Mouse (Mus musculus): ENCODE results near the gene Ccdc173.

Ccdc173 gene

GRCm38 (mm10) chr2:69788974-69789373, 401 bp downstream of the Ccdc173 start:
- DNase-seq (ENCODE audit: low spot score): no peak

GRCm38 (mm10) chr2:69778836-69779177, 10.6 kb downstream of the Ccdc173 start:
- peak; percentile 26 for DNase-seq (ENCODE audit: low spot score)

DNA sequence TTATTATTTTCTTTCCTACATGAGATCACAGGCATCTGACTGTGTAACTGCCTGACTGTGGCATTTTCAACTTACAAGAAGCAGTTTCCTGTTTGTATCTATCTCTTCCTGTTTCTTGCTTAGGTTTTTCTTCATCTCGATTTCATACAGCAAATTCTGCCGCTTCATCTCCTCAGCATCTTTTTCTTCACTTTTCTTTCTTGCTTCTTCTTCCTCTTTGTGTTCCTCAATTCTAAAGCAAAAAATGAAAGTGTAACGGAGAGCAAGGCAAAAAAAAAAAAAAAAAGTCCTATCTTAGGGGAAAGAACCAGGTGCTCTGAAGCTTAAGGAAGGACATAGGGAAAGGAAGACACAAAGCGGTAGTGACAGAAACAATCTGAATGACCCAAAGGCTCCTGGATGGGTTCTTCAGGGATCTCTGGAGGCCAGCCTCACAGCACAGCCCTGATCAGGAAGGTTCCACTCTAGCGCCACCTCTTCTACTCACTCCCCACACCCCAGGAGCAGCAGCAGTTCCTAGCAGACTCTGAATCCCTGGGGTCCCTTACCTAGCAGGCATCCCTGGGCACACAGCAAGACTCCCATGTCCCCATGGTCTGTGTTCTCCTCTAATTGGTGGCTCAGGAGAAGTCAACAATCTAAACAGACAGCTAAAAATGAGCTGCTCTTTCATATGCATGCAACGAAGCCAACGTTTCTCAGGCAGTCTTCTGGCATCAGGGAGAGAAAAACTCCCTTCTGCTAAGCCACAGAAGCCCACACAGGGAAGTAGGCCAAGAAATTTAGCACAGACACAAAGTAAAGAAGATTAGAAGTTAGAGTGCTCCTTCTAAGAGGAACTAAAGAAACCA, 11.2 kb downstream of the Ccdc173 start:
- DNase-seq (ENCODE audit: low spot score): no peak

DNA sequence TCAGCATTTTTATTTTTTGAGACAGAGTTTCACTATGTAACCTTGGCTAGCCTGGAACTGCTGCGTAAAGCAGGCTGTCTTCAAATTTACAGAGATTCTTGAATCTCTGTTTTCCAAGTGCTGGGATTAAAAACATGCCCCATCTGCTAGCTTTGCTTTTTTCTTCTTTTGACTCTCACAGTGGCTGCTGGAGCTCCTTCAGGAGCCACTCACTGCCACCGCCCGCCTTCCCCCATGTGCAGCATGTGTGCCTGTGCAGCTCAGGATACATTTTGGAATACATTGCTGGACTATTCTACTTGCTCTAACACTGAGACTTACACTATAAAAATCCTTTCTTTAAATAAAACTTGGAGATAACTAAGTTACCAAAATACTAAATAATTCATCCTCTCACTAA, 16.0 kb downstream of the Ccdc173 start:
- no peak for DNase-seq (ENCODE audit: low spot score)

- DNase-seq (ENCODE audit: low spot score): no peak
These were observed 24.7 kb downstream of the Ccdc173 start for GRCm38 (mm10) chr2:69764716-69765115.

DNA sequence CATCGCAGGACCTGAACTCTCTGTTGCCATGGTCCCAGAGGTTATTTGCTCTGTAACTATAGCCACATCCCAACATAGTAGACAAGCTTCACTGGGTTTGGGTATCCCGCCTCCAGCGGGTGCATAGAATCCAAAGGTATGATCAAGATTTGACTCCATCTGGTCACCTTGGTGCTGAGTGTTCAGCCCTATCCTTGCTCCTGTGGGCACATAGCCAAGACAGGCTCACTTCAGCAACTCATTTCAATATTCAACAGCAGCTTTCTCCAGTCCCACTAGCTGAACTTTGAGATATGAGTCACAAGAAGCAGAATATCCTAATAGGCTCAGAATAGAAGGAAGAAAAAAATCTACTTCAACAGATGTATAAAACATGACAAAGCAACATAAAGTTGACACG, 26.0 kb downstream of the Ccdc173 start:
- no peak for DNase-seq (ENCODE audit: low spot score)

- no peak for DNase-seq (ENCODE audit: low spot score)
These were observed 28.4 kb downstream of the Ccdc173 start for GRCm38 (mm10) chr2:69760980-69761379.

- DNase-seq (ENCODE audit: low spot score): no peak
These were observed 44.3 kb downstream of the Ccdc173 start for GRCm38 (mm10) chr2:69745091-69745490.

DNA sequence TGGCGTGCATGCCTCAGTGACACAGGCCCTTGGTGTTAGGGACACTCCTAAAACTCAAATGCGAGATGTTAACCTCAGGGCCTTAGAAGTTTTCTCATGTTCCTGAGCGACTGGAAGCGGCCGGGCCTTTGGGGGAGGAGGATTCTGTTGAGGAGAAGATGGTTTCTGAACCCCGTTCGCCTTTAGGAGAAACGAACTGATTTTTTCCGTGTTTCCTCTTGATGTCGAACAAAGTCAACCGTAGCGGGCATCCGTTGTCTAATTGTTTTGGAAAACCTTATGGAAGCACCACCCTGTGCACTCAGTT, 65.9 kb downstream of the Ccdc173 start:
- DNase-seq (ENCODE audit: low spot score): no peak

GRCm38 (mm10) chr2:69722650-69723518, 66.5 kb downstream of the Ccdc173 start:
- DNase-seq (ENCODE audit: low spot score): peak; percentile 93

GRCm38 (mm10) chr2:69722273-69722649, 67.1 kb downstream of the Ccdc173 start, which contains the start of gene Ppig:
TSS of gene Ppig (plus strand) at chr2:69722545.
- DNase-seq (ENCODE audit: low spot score): no peak

- no peak for DNase-seq (ENCODE audit: low spot score)
These were observed 70.3 kb downstream of the Ccdc173 start for GRCm38 (mm10) chr2:69719121-69719520.

GRCm38 (mm10) chr2:69716483-69716882, 72.9 kb downstream of the Ccdc173 start:
- no peak for DNase-seq (ENCODE audit: low spot score)

DNA sequence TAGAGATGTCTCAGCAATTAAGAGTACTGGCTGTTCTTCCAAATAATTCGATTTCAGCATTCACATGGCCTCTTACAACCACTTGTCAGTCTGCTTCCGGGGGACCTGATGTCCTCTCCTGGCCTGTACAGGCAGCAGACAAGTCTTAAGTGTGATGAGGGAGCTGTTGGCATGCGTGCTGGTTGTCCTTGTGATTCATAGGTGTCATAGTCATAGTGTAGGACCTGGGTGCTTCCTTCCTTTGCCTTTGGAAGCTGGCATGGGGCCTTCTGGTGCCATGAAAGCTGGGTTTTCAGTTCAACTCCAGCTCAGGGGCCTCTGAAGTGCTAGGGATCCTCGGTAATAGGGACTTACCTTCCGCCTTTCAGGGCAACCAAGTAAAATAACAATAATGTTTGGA, 75.2 kb downstream of the Ccdc173 start:
- no peak for DNase-seq (ENCODE audit: low spot score)

- no peak for DNase-seq (ENCODE audit: low spot score)
These were observed 75.8 kb downstream of the Ccdc173 start for GRCm38 (mm10) chr2:69713626-69714014.

DNA sequence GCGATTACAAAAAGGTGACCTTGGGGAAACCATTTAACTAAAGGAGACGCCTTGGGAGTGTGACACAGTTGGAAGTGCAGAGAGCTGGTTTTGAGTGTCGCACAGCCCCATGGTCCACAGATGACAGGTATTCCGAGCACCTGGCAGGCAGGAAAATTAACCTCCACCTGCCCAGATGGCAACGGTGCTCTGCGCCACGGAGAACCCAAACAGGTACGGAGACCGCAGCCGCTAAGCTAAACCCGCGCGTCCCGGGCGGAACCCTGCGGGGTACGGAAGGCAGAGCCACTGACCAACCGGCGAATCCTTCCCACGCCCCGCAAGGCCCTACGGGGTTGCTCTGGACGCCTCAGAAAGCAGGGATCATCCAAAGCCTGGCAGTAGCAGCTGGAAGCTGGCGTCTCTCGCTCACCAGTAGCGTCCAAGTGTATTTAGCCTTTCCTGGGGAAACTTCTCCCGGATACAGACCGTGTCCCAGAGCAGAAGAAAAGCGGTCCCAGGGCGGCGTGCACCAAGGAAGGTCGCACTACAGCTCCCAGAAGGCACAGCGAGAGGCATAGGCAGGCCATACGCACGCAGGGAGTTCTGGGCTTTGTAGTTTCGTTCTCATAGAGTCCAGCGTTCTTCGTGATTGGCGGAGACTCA, 76.3 kb downstream of the Ccdc173 start, which contains the start of gene Fastkd1:
Gene Fastkd1, minus strand, starts transcription at position 536 of the 645 bp plus-strand sequence.
- peak; percentile 84 for DNase-seq (ENCODE audit: low spot score)

DNA sequence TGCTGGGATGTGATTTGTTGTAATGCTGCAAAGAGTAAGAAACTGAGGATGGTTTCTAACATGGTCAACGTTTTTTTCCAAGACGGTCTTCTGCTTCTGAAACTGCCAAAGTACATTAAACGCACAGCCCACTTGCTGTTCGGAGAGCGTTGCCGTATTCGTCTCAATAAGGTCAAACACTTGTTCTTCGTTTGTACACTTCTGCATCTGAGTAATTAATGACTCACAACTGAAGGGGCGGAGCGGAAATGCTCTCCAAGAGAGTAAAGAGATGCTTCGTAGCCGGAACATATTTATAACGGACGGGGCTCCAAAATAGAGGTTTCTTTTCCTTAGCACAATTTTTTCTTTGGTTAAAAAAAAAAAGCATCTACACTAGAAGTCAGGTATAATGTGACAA, 77.2 kb downstream of the Ccdc173 start:
- no peak for DNase-seq (ENCODE audit: low spot score)
